Mouse (Mus musculus) MEL (cell line): Measurements from ENCODE around the gene Cdhr4. TPM values are rescaled to one million over a fixed set of nuclear protein-coding genes. Genes with fewer than 3 reads are reported as not detected.

Experiments
- DNase-seq: peaks from one replicate; pipeline ENCODE4 v3.0.0; 2011; ENCODE audit warnings: low read depth, low spot score
- H3K27ac ChIP-seq: 2 replicates; pipeline ENCODE4 v1.5.1; 2012; ENCODE audit warnings: low read depth, mild to moderate bottlenecking, control low read depth, low read length, moderate library complexity; ENCODE audit not compliant: control insufficient read depth
- H3K27me3 ChIP-seq, 2 experiments: fragments of 150-350 bp in 1 of 2; sonication (generic) in 1 of 2; 2 replicates each; pipeline ENCODE4 v1.6.1; 2012; ENCODE audit warnings: low read length in 2 of 2, mild to moderate bottlenecking in 2 of 2, improper control_type of control experiment in 1 of 2, moderate library complexity in 1 of 2; ENCODE audit not compliant: insufficient read depth in 2 of 2, control insufficient read depth in 1 of 2
- H3K36me3 ChIP-seq, 2 experiments: 2 replicates each; pipeline ENCODE4 v1.6.1; 2012 to 2014; ENCODE audit warnings: low read length in 2 of 2, improper control_type of control experiment in 1 of 2, inconsistent platforms in 1 of 2, mild to moderate bottlenecking in 1 of 2; ENCODE audit not compliant: insufficient read depth in 2 of 2, control insufficient read depth in 1 of 2
- H3K4me1 ChIP-seq, 2 experiments: fragments of 150-350 bp in 1 of 2; sonication (generic) in 1 of 2; 2 replicates each; pipeline ENCODE4 v1.6.1; 2012; ENCODE audit warnings: low read length in 2 of 2, improper control_type of control experiment in 1 of 2, mild to moderate bottlenecking in 1 of 2; ENCODE audit not compliant: insufficient read depth in 2 of 2, control insufficient read depth in 1 of 2
- H3K4me3 ChIP-seq, 2 experiments: fragments of 150-350 bp in 1 of 2; sonication (generic) in 1 of 2; 2 replicates each; pipeline ENCODE4 v1.5.1; 2012; ENCODE audit warnings: low read depth in 2 of 2, low read length in 2 of 2, mild to moderate bottlenecking in 2 of 2, moderate library complexity in 2 of 2, control low read depth in 1 of 2, improper control_type of control experiment in 1 of 2; ENCODE audit not compliant: control insufficient read depth in 1 of 2, insufficient read depth in 1 of 2
- H3K79me2 ChIP-seq: 2 replicates; pipeline ENCODE4 v1.6.1; 2012; ENCODE audit warnings: mild to moderate bottlenecking, low read length, moderate library complexity; ENCODE audit not compliant: control insufficient read depth, poor library complexity, insufficient read depth
- H3K9ac ChIP-seq: 2 replicates; pipeline ENCODE4 v1.6.1; 2012; ENCODE audit warnings: low read depth, mild to moderate bottlenecking, control low read depth, low read length, moderate library complexity; ENCODE audit not compliant: control insufficient read depth, poor library complexity, severe bottlenecking
- H3K9me3 ChIP-seq: fragments of 150-350 bp; sonication (generic); replicated peaks from 2 replicates; pipeline ENCODE4 v1.6.1; 2012; ENCODE audit warnings: mild to moderate bottlenecking, low read length, improper control_type of control experiment, moderate library complexity; ENCODE audit not compliant: insufficient read depth
- ELF1 ChIP-seq: IDR thresholded peaks from 2 replicates; pipeline ENCODE4 v1.6.1; 2014; ENCODE audit warnings: low read depth, mild to moderate bottlenecking, inconsistent platforms, low read length, improper control_type of control experiment, moderate library complexity
- EP300 ChIP-seq, 2 experiments: IDR thresholded peaks; 2 replicates each; pipeline ENCODE4 v1.6.1; 2011; ENCODE audit warnings: improper control_type of control experiment in 2 of 2, low read length in 2 of 2, low read depth in 1 of 2, mild to moderate bottlenecking in 1 of 2
- ETS1 ChIP-seq: IDR thresholded peaks from 2 replicates; pipeline ENCODE4 v1.6.1; 2012; ENCODE audit warnings: low read depth, mild to moderate bottlenecking, inconsistent platforms, low read length, improper control_type of control experiment, moderate library complexity
- GABPA ChIP-seq: IDR thresholded peaks from 2 replicates; pipeline ENCODE4 v1.6.1; 2012; ENCODE audit warnings: low read depth, mild to moderate bottlenecking, inconsistent platforms, low read length, improper control_type of control experiment, moderate library complexity
- GATA1 ChIP-seq: IDR thresholded peaks from 2 replicates; pipeline ENCODE4 v1.6.1; 2011; ENCODE audit warnings: low read depth, low read length, improper control_type of control experiment
- JUND ChIP-seq: IDR thresholded peaks from 2 replicates; pipeline ENCODE4 v1.6.1; 2011; ENCODE audit warnings: low read depth, mild to moderate bottlenecking, improper control_type of control experiment, low read length
- KAT2A ChIP-seq: conservative IDR thresholded peaks from 2 replicates; pipeline ENCODE4 v1.6.1; 2012; ENCODE audit warnings: low read depth, low read length, improper control_type of control experiment, inconsistent platforms
- MAFK ChIP-seq: IDR thresholded peaks from 2 replicates; pipeline ENCODE4 v1.6.1; 2011; ENCODE audit warnings: low read depth, mild to moderate bottlenecking, low read length, improper control_type of control experiment, borderline replicate concordance
- MAZ ChIP-seq: IDR thresholded peaks from 2 replicates; pipeline ENCODE4 v1.6.1; 2012; ENCODE audit warnings: low read depth, mild to moderate bottlenecking, inconsistent platforms, low read length, improper control_type of control experiment
- MXI1 ChIP-seq: IDR thresholded peaks from 2 replicates; pipeline ENCODE4 v1.6.1; 2011; ENCODE audit warnings: mild to moderate bottlenecking, low read depth, low read length, improper control_type of control experiment
- NRF1 ChIP-seq: IDR thresholded peaks from 2 replicates; pipeline ENCODE4 v1.6.1; 2014; ENCODE audit warnings: low read depth, mild to moderate bottlenecking, inconsistent platforms, low read length, improper control_type of control experiment, moderate library complexity; ENCODE audit not compliant: poor library complexity, insufficient read depth, severe bottlenecking
- POLR2AphosphoS5 ChIP-seq: IDR thresholded peaks from 2 replicates; pipeline ENCODE4 v1.6.1; 2012; ENCODE audit warnings: low read depth, borderline replicate concordance, mild to moderate bottlenecking, inconsistent platforms, low read length, moderate library complexity, mixed read lengths
- RCOR1 ChIP-seq: IDR thresholded peaks from 2 replicates; pipeline ENCODE4 v1.6.1; 2012; ENCODE audit warnings: low read depth, mild to moderate bottlenecking, inconsistent platforms, low read length, improper control_type of control experiment
- TAL1 ChIP-seq: IDR thresholded peaks from 2 replicates; pipeline ENCODE4 v1.6.1; 2012; ENCODE audit warnings: mild to moderate bottlenecking, inconsistent platforms, low read length, moderate library complexity, mixed read lengths
- TBP ChIP-seq: IDR thresholded peaks from 2 replicates; pipeline ENCODE4 v1.8.0; 2011; ENCODE audit warnings: low read depth, low read length, improper control_type of control experiment
- TCF12 ChIP-seq: IDR thresholded peaks from 2 replicates; pipeline ENCODE4 v1.6.1; 2014; ENCODE audit warnings: low read depth, mild to moderate bottlenecking, inconsistent platforms, low read length, improper control_type of control experiment, moderate library complexity
- UBTF ChIP-seq: IDR thresholded peaks from 2 replicates; pipeline ENCODE4 v1.6.1; 2012; ENCODE audit warnings: low read depth, mild to moderate bottlenecking, inconsistent platforms, low read length, improper control_type of control experiment, moderate library complexity, borderline replicate concordance; ENCODE audit not compliant: insufficient read depth
- ZC3H11A ChIP-seq: IDR thresholded peaks from 2 replicates; pipeline ENCODE4 v1.6.1; 2012; ENCODE audit warnings: low read depth, mild to moderate bottlenecking, inconsistent platforms, low read length, improper control_type of control experiment
- ZKSCAN1 ChIP-seq: IDR thresholded peaks from 2 replicates; pipeline ENCODE4 v1.6.1; 2012; ENCODE audit warnings: low read depth, mild to moderate bottlenecking, inconsistent platforms, low read length, improper control_type of control experiment, moderate library complexity
- ZMIZ1 ChIP-seq: IDR thresholded peaks from 2 replicates; pipeline ENCODE4 v1.6.1; 2012; ENCODE audit warnings: low read depth, mild to moderate bottlenecking, inconsistent platforms, low read length, improper control_type of control experiment, moderate library complexity
- polyA plus RNA-seq, 2 experiments: library from polyadenylated mRNA; stranded (reverse) in 1 of 2; unstranded in 1 of 2; fragments of >175 nt in 1 of 2; fragments of >200 nt in 1 of 2; gene quantifications; 2 replicates each; pipeline versions ENCODE4 v1.2.1 to v1.2.4; 2012; ENCODE audit warnings: low replicate concordance in 2 of 2, low read depth in 1 of 2; ENCODE audit not compliant: insufficient read length in 2 of 2, insufficient read depth in 1 of 2, missing spikeins in 1 of 2
- total RNA-seq: library from RNA; depleted of rRNA; stranded (reverse); fragments of 300-350 nt; gene quantifications from 2 replicates; pipeline ENCODE4 v1.2.3, GENCODE M21; 2012

Gene Cdhr4
- total and polyA plus RNA-seq, 3 experiments = 1.5 to 4.4 TPM; not detected in 1

GRCm38 (mm10) chr9:107957141-107957540, 35.2 kb upstream of the Cdhr4 start:
- DNase-seq = no peak
- Histone ChIP-seq H3K36me3 (peaks cover 7 to 18% of the 10 kb centered on the region in 2 experiments), H3K27ac (no peak overlapping the region), H3K4me1 (no peaks in the 10 kb centered on the region; a peak in 1 of 4 replicates), H3K9ac (no peak overlapping the region), H3K27me3 (no peaks in the 10 kb centered on the region), H3K9me3 (no peaks in the 10 kb centered on the region), H3K79me2 (peaks cover 19% of the 10 kb centered on the region), H3K4me3 (no peak overlapping the region)
- no peak for TF ChIP-seq MXI1
- TF ChIP-seq UBTF = no peak
- no peak for TF ChIP-seq ZKSCAN1
- TF ChIP-seq MAZ = no peak
- no peak for TF ChIP-seq KAT2A
- no peak for TF ChIP-seq EP300 (IDR thresholded peaks at IDR 0.05; ENCODE audit: low read depth in 1 of 2, low read length in 2 of 2)
- TF ChIP-seq TCF12 = no peak
- TF ChIP-seq NRF1 = no peak
- TF ChIP-seq GATA1 = no peak

GRCm38 (mm10) chr9:107959896-107960295, 32.4 kb upstream of the Cdhr4 start:
- no peak overlapping the region for H3K27ac ChIP-seq
- no peak for TF ChIP-seq GATA1
- TF ChIP-seq GABPA = no peak
- no peak for TF ChIP-seq JUND
- no peak for TF ChIP-seq UBTF
- TF ChIP-seq TAL1 = no peak
- no peak for TF ChIP-seq ELF1
- no peak for TF ChIP-seq RCOR1
- no peak for TF ChIP-seq TBP
- TF ChIP-seq POLR2AphosphoS5 = no peak
- TF ChIP-seq MXI1 = no peak
- TF ChIP-seq ETS1 = no peak
- no peak for TF ChIP-seq ZC3H11A
- no peak for TF ChIP-seq ZMIZ1
- no peak for TF ChIP-seq KAT2A
- no peak for TF ChIP-seq MAFK
- TF ChIP-seq, all 39 proteins: peak for 0

More at GRCm38 (mm10) chr9:107959896-107960295, 32.4 kb upstream of the Cdhr4 start:
- DNase-seq = no peak
- Histone ChIP-seq H3K9ac (no peak overlapping the region), H3K36me3 (peaks cover 0 to 20% of the 10 kb centered on the region in 2 experiments; a peak in 2 of 4 replicates), H3K4me3 (no peak overlapping the region), H3K79me2 (peaks cover 2% of the 10 kb centered on the region; the same call in 1 of the 2 replicates), H3K9me3 (no peaks in the 10 kb centered on the region), H3K4me1 (no peaks in the 10 kb centered on the region), H3K27me3 (no peaks in the 10 kb centered on the region)
